Mouse (Mus musculus) brain, embryonic 14.5 days (tissue): ENCODE results near the gene Cfap221.

Experiments used
- CTCF ChIP-seq: fragments of 200-500 bp; IDR thresholded peaks from 2 replicates; pipeline ENCODE4 v1.5.1; 2012; ENCODE audit warnings: inconsistent platforms, mild to moderate bottlenecking, moderate library complexity, borderline replicate concordance; ENCODE audit not compliant: insufficient read depth, insufficient read length; ENCODE audit errors: extremely low read depth
- POLR2A ChIP-seq: fragments of 200-500 bp; IDR thresholded peaks from 2 replicates; pipeline ENCODE4 v1.6.1; 2012; ENCODE audit warnings: mild to moderate bottlenecking, inconsistent platforms, borderline replicate concordance; ENCODE audit not compliant: poor library complexity, insufficient read depth, insufficient read length, severe bottlenecking; ENCODE audit errors: extremely low read depth

GRCm38 (mm10) chr1:119903231-119903620 lies 93.8 kb downstream of the Cfap221 start:
- TF ChIP-seq POLR2A (no peak), CTCF (no peak)
